In the genomic region with DNA sequence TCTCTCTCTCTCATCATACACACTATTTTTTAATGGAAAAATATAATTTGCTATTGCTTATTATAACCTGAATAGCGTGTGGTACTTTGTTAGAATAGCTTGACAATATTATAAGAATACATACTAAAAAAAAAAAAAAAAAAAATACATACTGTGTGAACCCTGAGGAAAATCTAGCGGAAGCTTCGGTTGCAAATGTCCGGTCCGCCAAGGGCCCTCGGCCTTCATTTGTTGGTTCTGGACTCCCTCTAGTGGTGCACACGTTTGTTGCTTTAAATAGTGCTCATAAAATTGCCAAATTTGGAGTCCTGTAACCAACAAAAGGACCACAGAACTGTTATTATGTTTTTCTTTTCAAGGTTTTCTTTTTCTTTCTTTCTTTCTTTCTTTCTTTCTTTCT, we compare ENCODE assay signal across 8 mouse cellular contexts. TPM values are rescaled to one million over a fixed set of nuclear protein-coding genes. Genes with fewer than 3 reads are reported as not detected.
DNase-seq lines count a peak whose midpoint lies in the region; ATAC-seq and TF ChIP-seq lines count a peak whose summit lies in the region.

No protein-coding gene starts in this region.

- no peaks in the 10 kb centered on the region for H3K4me1 ChIP-seq in hindbrain, postnatal 0 days (ENCODE audit: insufficient read depth, low read length)
- peaks cover 3% of the 10 kb centered on the region; the same call in 1 of the 2 replicates for H3K4me1 ChIP-seq in testis, adult 2 months (ENCODE audit: control insufficient read depth, insufficient read depth, low read length)

- peaks cover 10% of the 10 kb centered on the region for H3K36me3 ChIP-seq in hindbrain, postnatal 0 days (ENCODE audit: insufficient read depth, low read length)
- no peaks in the 10 kb centered on the region for H3K36me3 ChIP-seq in testis, adult 2 months (ENCODE audit: control insufficient read depth, insufficient read depth, low read length)

- H3K9ac ChIP-seq in hindbrain, postnatal 0 days (replicated peaks; ENCODE audit: low read length): no peak overlapping the region

- H3K9me3 ChIP-seq in hindbrain, postnatal 0 days (ENCODE audit: low read length): no peaks in the 10 kb centered on the region

- 0 out of 2 replicates have a peak overlapping the region, but pooled peaks have one; percentile 21 for H3K4me2 ChIP-seq in hindbrain, postnatal 0 days (ENCODE audit: low read depth, low read length)

- peak; percentile 87 for TF ChIP-seq CTCF in hindbrain, postnatal 0 days (IDR thresholded peaks at IDR 0.05; ENCODE audit: low read depth)
- TF ChIP-seq CTCF in testis, adult 2 months (IDR thresholded peaks at IDR 0.05; ENCODE audit: control insufficient read depth, insufficient read depth, insufficient replicate concordance, low read depth, low read length): peak; percentile 63; the same call in 1 of the 2 replicates

- H3K27me3 ChIP-seq in hindbrain, postnatal 0 days (ENCODE audit: insufficient read depth, low read length): no peaks in the 10 kb centered on the region
- no peaks in the 10 kb centered on the region for H3K27me3 ChIP-seq in testis, adult 2 months (ENCODE audit: control insufficient read depth, insufficient read depth, low read length)

- no peak for TF ChIP-seq POLR2A in testis, adult 2 months (IDR thresholded peaks at IDR 0.05; ENCODE audit: control insufficient read depth, low read depth, low read length)

- peak; percentile 38 to 66 for DNase-seq in spleen, adult 18-20 months
- DNase-seq in spleen, adult 12 weeks (ENCODE audit: low spot score): no peak
- peak; percentile 86 for DNase-seq in cerebellum, adult 9-11 months
- DNase-seq in frontal cortex, postnatal 10 days (ENCODE audit: low spot score in 2 of 2): peak; percentile 53 to 76
- peak; percentile 95 for DNase-seq in hindbrain, postnatal 0 days (ENCODE audit: low spot score)
- peak; percentile 77 for DNase-seq in left cerebral cortex, postnatal 4 days
- peak; percentile 78 to 81 for DNase-seq in natural killer cell, adult 2 months (ENCODE audit: low spot score in 2 of 2)

- no peak for ATAC-seq in hindbrain, postnatal 0 days

- H3K4me3 ChIP-seq in hindbrain, postnatal 0 days (ENCODE audit: low read length): no peak overlapping the region
- H3K4me3 ChIP-seq in testis, adult 2 months (ENCODE audit: control insufficient read depth, low read depth, low read length): no peak overlapping the region

- no peak overlapping the region for H3K27ac ChIP-seq in hindbrain, postnatal 0 days
- no peak overlapping the region for H3K27ac ChIP-seq in testis, adult 2 months (ENCODE audit: control insufficient read depth, insufficient read depth, low read depth, low read length)

- intact Hi-C loops in left cerebral cortex, postnatal 4 days (cut with DNase I): loop anchor here (10.0 kb wide), 3 partner anchors 54 to 434 kb away; no protein-coding TSS in a partner anchor

- under 1% methylated on average over 7 of the region's 7 CpGs for WGBS in hindbrain, postnatal 0 days

RNA-seq across cellular contexts. Expression of a gene that starts 7.8 kb away (rescaled TPM):
- not detected in 2 replicates for total RNA-seq in hindbrain, postnatal 0 days (2014; rRNA removed)
- 0.66 and 1.3 TPM in 2 replicates for polyA plus RNA-seq in hindbrain, postnatal 0 days (2015; fragmentation: Nextera tagmentation; extraction: Ambion mirVana)
- not detected for total RNA-seq in left cerebral cortex, postnatal 4 days (2021)
- 137 and 157 TPM in 2 replicates for polyA plus RNA-seq in testis, adult 2 months (2012; rRNA removed)

RNA-seq across cellular contexts. Expression of a gene that starts 17.9 kb away (rescaled TPM):
- total RNA-seq in hindbrain, postnatal 0 days (2014; rRNA removed): 42.7 and 44.0 TPM in 2 replicates
- 72.9 and 78.1 TPM in 2 replicates for polyA plus RNA-seq in hindbrain, postnatal 0 days (2015; fragmentation: Nextera tagmentation; extraction: Ambion mirVana)
- 10 to 100 TPM; 63.7 to 69.4 TPM for total RNA-seq in left cerebral cortex, postnatal 4 days (2021)
- 63.3 and 94.7 TPM in 2 replicates for polyA plus RNA-seq in testis, adult 2 months (2012; rRNA removed)
